Mouse (Mus musculus): ENCODE measurements around the gene Tmem63a. TPM values are rescaled to one million over a fixed set of nuclear protein-coding genes. Genes with fewer than 3 reads are reported as not detected.
A peak's percentile ranks its signal among the peaks of the same experiment; 100 is the strongest.

The Tmem63a gene
- polyA plus RNA-seq, 2 experiments = 4.6 to 6.8 TPM

DNA sequence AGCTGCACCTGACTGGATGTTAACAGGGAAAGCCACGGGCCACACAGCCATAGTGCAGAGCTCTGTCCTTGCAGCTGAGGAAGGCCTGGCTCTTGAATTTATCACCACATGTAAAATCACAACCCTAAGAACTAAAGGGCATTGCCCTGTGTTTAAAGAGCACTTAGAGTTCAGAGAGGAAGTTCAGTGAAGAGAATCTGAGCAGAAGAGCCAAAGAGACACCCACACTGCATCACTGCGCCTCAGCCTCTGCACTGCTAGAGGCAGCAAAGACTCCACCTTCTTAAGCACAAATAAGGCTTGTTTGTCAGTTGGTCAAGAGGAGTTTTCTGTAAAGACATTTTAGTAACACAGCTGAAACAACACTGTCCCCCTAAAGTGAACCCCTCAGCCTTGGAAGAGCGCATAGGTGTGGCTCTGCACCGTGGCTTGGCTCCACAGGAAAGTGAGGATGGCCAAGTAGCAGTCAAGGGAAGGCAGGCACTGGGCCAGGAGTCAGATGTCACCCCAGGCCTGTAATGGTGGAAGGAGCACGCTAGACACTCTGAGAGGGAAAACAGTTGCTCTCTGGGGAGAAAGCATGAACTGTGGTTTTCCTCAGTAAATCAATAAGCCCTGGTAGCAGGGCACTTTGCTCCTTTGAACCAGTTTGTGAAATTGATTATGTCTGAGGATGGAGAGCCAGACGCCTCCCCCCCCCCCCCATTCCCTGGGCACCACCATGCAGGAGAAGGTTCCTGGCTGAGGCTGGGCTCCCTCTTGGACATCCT is 72.8 kb downstream of the Tmem63a start:
- no peak for DNase-seq (ENCODE audit: low read depth in 3 of 3, low spot score in 3 of 3)
- no peak for TF ChIP-seq CTCF (IDR thresholded peaks at IDR 0.05; ENCODE audit: low read depth)
- no peak for TF ChIP-seq EP300 (IDR thresholded peaks at IDR 0.05; ENCODE audit: low read depth)
- no peak overlapping the region for H3K27ac ChIP-seq

DNA sequence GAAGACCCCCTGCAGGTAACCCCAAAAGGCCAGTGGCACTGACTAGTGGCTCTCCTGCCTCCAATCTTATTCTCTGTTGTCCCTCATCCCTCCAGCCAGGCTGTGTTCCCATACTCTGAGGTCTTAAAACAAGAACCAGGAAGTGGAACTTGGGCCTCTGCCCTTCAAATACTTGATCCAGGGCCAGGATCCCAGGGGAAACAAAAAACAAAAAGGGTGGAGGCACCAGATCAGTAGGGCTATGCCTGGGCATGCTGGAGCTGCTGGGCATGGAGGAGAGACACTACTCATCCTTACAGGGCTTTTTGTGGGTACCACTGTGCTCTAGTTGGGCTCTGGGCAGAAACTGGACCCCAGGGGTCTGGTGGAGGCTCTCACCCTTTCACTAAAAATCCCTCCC is 73.4 kb downstream of the Tmem63a start:
- peaks cover 13% of the 10 kb centered on the region for H3K27me3 ChIP-seq (ENCODE audit: control insufficient read depth, insufficient read depth, low read length)
- no peak for DNase-seq (ENCODE audit: low read depth in 3 of 3, low spot score in 3 of 3)
- no peak overlapping the region for H3K4me2 ChIP-seq (ENCODE audit: low read depth)
- no peak overlapping the region for H3K4me3 ChIP-seq (ENCODE audit: insufficient read depth in 1 of 2, low read depth in 2 of 2, low read length in 2 of 2)
- H3K36me3 ChIP-seq (replicated peaks; ENCODE audit: control insufficient read depth, insufficient read depth, low read depth) = no peaks in the 10 kb centered on the region
- no peak overlapping the region for H3K27ac ChIP-seq
- TF ChIP-seq EP300 (IDR thresholded peaks at IDR 0.05; ENCODE audit: low read depth) = no peak
- no peak for TF ChIP-seq CTCF (IDR thresholded peaks at IDR 0.05; ENCODE audit: low read depth)
- no peak for ATAC-seq (ENCODE audit: insufficient read depth)
- H3K4me1 ChIP-seq (replicated peaks; ENCODE audit: control insufficient read depth in 2 of 2, insufficient read depth in 2 of 2, low read length in 1 of 2) = peaks cover 2 to 6% of the 10 kb centered on the region in 2 experiments
- no peak overlapping the region for H3K9ac ChIP-seq (replicated peaks)
- no peaks in the 10 kb centered on the region for H3K9me3 ChIP-seq (ENCODE audit: control insufficient read depth, low read length)

More for the DNA sequence above, 72.8 kb downstream of the Tmem63a start:
- 69% methylated on average over 6 of the region's 6 CpGs for WGBS (ENCODE audit: insufficient replicate concordance)
- Histone ChIP-seq H3K9me3 (ENCODE audit: control insufficient read depth, low read length) (no peaks in the 10 kb centered on the region), H3K36me3 (replicated peaks; ENCODE audit: control insufficient read depth, insufficient read depth, low read depth) (no peaks in the 10 kb centered on the region), H3K4me3 (ENCODE audit: insufficient read depth in 1 of 2, low read depth in 2 of 2, low read length in 2 of 2) (no peak overlapping the region), H3K4me2 (ENCODE audit: low read depth) (no peak overlapping the region), H3K4me1 (replicated peaks; ENCODE audit: control insufficient read depth in 2 of 2, insufficient read depth in 2 of 2, low read length in 1 of 2) (peaks cover 0 to 5% of the 10 kb centered on the region in 2 experiments; a peak in 2 of 4 replicates), H3K27me3 (ENCODE audit: control insufficient read depth, insufficient read depth, low read length) (peaks cover 13% of the 10 kb centered on the region), H3K9ac (replicated peaks) (no peak overlapping the region)
- ATAC-seq (ENCODE audit: insufficient read depth) = no peak

DNA sequence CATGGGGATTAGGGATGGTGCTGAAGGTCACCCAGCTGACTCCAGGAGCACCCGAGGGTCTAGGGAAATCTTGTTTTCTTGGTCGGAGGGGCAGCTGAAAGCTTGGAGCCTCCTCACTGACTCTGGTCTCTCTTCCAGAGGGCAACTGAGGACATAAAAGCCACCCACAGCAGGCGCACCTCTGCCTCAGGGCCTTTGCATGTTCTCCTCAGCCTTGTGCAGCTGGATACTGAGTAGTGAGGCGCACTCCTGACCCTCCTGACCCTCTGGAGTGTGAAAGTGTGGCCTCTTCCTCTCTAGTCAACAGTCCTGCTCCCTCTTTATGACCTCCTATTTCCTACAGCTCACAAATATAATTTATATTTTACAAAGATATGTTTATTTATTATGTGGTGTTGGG is 73.9 kb downstream of the Tmem63a start:
- Histone ChIP-seq H3K27me3 (ENCODE audit: control insufficient read depth, insufficient read depth, low read length) (peaks cover 13% of the 10 kb centered on the region), H3K4me1 (replicated peaks; ENCODE audit: control insufficient read depth in 2 of 2, insufficient read depth in 2 of 2, low read length in 1 of 2) (peaks cover 7 to 10% of the 10 kb centered on the region in 2 experiments), H3K9ac (replicated peaks) (no peak overlapping the region), H3K27ac (no peak overlapping the region), H3K9me3 (ENCODE audit: control insufficient read depth, low read length) (no peaks in the 10 kb centered on the region), H3K4me2 (ENCODE audit: low read depth) (no peak overlapping the region), H3K36me3 (replicated peaks; ENCODE audit: control insufficient read depth, insufficient read depth, low read depth) (no peaks in the 10 kb centered on the region), H3K4me3 (ENCODE audit: insufficient read depth in 1 of 2, low read depth in 2 of 2, low read length in 2 of 2) (no peak overlapping the region)
- 50% methylated on average over 4 of the region's 4 CpGs for WGBS (ENCODE audit: insufficient replicate concordance)
- ATAC-seq (ENCODE audit: insufficient read depth) (no peak), DNase-seq (ENCODE audit: low read depth in 3 of 3, low spot score in 3 of 3) (no peak)
- TF ChIP-seq CTCF (IDR thresholded peaks at IDR 0.05; ENCODE audit: low read depth) (no peak), EP300 (IDR thresholded peaks at IDR 0.05; ENCODE audit: low read depth) (no peak)

DNA sequence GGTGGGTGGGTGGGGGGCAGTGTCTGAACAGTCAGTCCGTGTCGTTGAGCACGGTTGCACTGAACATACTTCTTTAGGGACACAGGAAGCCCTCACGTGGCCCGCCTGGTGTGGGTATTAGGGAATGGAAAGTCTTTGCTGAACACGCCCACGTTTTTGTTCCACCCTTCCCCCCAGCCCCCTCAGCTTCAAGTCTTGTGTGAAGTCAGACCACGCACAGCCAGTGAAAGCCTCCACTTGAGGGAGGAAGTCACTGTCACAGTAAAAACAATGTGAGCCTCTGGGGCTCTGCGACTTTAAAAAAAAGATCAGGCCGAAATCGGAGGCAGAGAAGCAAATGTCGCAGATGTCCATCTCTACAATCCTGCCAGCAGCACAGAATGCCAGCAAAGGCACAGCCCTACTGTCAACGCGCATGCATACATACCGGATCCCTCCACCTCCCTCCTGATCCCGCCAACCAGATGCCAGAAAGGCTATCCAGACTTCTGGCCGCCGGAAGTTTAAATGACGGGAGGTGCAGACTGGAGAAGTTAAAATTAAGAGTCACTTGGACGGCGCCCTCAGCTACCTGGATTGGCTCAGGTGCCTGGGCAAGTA is 74.5 kb downstream of the Tmem63a start:
- peaks cover 9 to 13% of the 10 kb centered on the region in 2 experiments for H3K4me1 ChIP-seq (replicated peaks; ENCODE audit: control insufficient read depth in 2 of 2, insufficient read depth in 2 of 2, low read length in 1 of 2)
- H3K9me3 ChIP-seq (ENCODE audit: control insufficient read depth, low read length) = no peaks in the 10 kb centered on the region
- H3K4me2 ChIP-seq (ENCODE audit: low read depth) = peak overlapping the region; percentile 70
- WGBS (ENCODE audit: insufficient replicate concordance) = 5% methylated on average over 21 of the region's 21 CpGs
- peaks cover 13% of the 10 kb centered on the region for H3K27me3 ChIP-seq (ENCODE audit: control insufficient read depth, insufficient read depth, low read length)
- no peak for DNase-seq (ENCODE audit: low read depth in 3 of 3, low spot score in 3 of 3)
- TF ChIP-seq EP300 (IDR thresholded peaks at IDR 0.05; ENCODE audit: low read depth) (no peak), CTCF (IDR thresholded peaks at IDR 0.05; ENCODE audit: low read depth) (no peak)
- H3K36me3 ChIP-seq (replicated peaks; ENCODE audit: control insufficient read depth, insufficient read depth, low read depth) = no peaks in the 10 kb centered on the region
- no peak for ATAC-seq (ENCODE audit: insufficient read depth)
- no peak overlapping the region for H3K27ac ChIP-seq
- H3K9ac ChIP-seq (replicated peaks) = no peak overlapping the region
- H3K4me3 ChIP-seq (ENCODE audit: insufficient read depth in 1 of 2, low read depth in 2 of 2, low read length in 2 of 2) = peak overlapping the region; percentile 7 to 44; a peak in 3 of 4 replicates

DNA sequence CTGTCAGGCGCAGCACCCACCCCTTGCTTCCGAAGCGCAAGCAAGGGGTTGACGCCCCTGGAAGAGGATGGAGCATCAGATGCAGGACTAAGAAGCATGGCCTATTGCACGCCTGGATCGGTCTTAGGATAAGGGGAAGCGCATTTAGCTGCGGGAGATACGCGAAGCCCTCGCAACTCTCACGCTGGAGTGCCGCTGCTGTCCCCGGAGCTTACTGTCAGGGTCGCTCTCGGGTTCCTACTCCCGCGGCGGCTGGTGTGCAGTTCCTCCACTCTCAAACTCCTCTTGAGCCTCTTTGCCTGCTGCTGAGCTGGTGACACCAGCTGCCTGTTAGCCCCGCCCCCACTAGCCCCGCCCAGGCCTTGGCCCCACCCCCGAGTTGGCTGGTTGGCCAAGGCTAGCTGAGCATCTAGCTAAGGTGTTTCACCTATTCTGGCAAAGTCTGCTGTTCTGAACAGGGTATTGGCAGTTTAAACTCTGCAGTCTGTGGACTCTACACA is 75.1 kb downstream of the Tmem63a start:
- no peaks in the 10 kb centered on the region for H3K9me3 ChIP-seq (ENCODE audit: control insufficient read depth, low read length)
- no peak overlapping the region for H3K27ac ChIP-seq
- H3K36me3 ChIP-seq (replicated peaks; ENCODE audit: control insufficient read depth, insufficient read depth, low read depth) = no peaks in the 10 kb centered on the region
- peak; percentile 68 for ATAC-seq (ENCODE audit: insufficient read depth)
- TF ChIP-seq CTCF (IDR thresholded peaks at IDR 0.05; ENCODE audit: low read depth) (no peak), EP300 (IDR thresholded peaks at IDR 0.05; ENCODE audit: low read depth) (no peak)
- H3K27me3 ChIP-seq (ENCODE audit: control insufficient read depth, insufficient read depth, low read length) = peaks cover 13% of the 10 kb centered on the region
- DNase-seq (ENCODE audit: low read depth in 3 of 3, low spot score in 3 of 3) = peak in 1 of 3 experiments; percentile 38
- peak overlapping the region; percentile 31 to 44 for H3K4me3 ChIP-seq (ENCODE audit: insufficient read depth in 1 of 2, low read depth in 2 of 2, low read length in 2 of 2)
- under 1% methylated on average over 22 of the region's 22 CpGs for WGBS (ENCODE audit: insufficient replicate concordance)
- H3K4me1 ChIP-seq (replicated peaks; ENCODE audit: control insufficient read depth in 2 of 2, insufficient read depth in 2 of 2, low read length in 1 of 2) = peaks cover 9 to 13% of the 10 kb centered on the region in 2 experiments
- peak overlapping the region; percentile 70 for H3K4me2 ChIP-seq (ENCODE audit: low read depth)
- H3K9ac ChIP-seq (replicated peaks) = peak overlapping the region; percentile 23; the same call in 1 of the 2 replicates

Data from liver, embryonic 14.5 days (tissue).